Mouse (Mus musculus) C2C12 (cell line): Measurements from ENCODE around the gene Spry1.

Experiments used
- CTCF ChIP-seq: IDR thresholded peaks from one replicate; pipeline ENCODE4 v1.5.1; 2011; ENCODE audit not compliant: control insufficient read depth, insufficient read depth, insufficient read length
- MAX ChIP-seq: IDR thresholded peaks from one replicate; pipeline ENCODE4 v1.6.1; 2011; ENCODE audit warnings: mild to moderate bottlenecking, control low read depth
- MYOD1 ChIP-seq: IDR thresholded peaks from one replicate; pipeline ENCODE4 v1.6.1; 2011; ENCODE audit warnings: low read depth; ENCODE audit not compliant: control insufficient read depth, insufficient read length
- MYOG ChIP-seq: IDR thresholded peaks from one replicate; pipeline ENCODE4 v1.6.1; 2011; ENCODE audit not compliant: control insufficient read depth, insufficient read length; ENCODE audit errors: extremely low read depth
- USF1 ChIP-seq: IDR thresholded peaks from one replicate; pipeline ENCODE4 v1.6.1; 2011; ENCODE audit warnings: low read depth, mild to moderate bottlenecking, control low read depth, moderate library complexity

- TF ChIP-seq CTCF, result no peak
- no peak for TF ChIP-seq USF1
- no peak for TF ChIP-seq MYOD1
- no peak for TF ChIP-seq MAX
- no peak for TF ChIP-seq MYOG
These were observed 53.8 kb downstream of the Spry1 start for GRCm38 (mm10) chr3:37693552-37693951.
